Mouse (Mus musculus): ENCODE measurements around the gene Anxa9. TPM values are rescaled to one million over a fixed set of nuclear protein-coding genes. Genes with fewer than 3 reads are reported as not detected.

The Anxa9 gene
- polyA plus RNA-seq, 1 experiment from 2014 or later: 0.88 TPM

DNA sequence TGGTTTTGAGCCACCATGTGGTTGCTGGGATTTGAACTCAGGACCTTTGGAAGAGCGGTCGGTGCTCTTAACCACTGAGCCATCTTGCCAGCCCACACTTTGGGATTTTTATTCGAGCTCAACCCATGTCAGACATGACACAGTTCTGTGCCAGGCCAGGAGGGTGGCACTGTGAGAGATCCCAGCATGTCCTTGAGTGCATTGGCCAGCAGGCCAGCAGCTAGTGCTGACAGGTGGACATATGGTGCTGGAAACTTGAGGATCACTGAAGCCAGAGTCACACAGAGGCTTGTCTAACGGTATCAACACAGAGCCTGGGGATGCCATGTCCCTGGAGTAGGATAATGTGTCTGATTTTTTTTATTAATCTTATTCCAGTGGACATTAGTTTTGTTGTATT is 17.6 kb downstream of the Anxa9 start:
- Histone ChIP-seq H3K36me3 (ENCODE audit: control insufficient read depth, insufficient read depth, low read length) (peaks cover 67% of the 10 kb centered on the region), H3K27ac (replicated peaks in 1 of 2; ENCODE audit: control insufficient read depth in 1 of 2, insufficient read depth in 1 of 2, low read depth in 2 of 2, low read length in 2 of 2) (no peak overlapping the region), H3K9ac (ENCODE audit: low read length) (no peak overlapping the region), H3K9me3 (ENCODE audit: control insufficient read depth, low read length) (no peaks in the 10 kb centered on the region), H3K27me3 (ENCODE audit: control insufficient read depth, insufficient read depth, low read length) (no peaks in the 10 kb centered on the region), H3K4me1 (ENCODE audit: control insufficient read depth in 2 of 2, insufficient read depth in 2 of 2, low read length in 2 of 2) (peaks cover 0 to 3% of the 10 kb centered on the region in 2 experiments; a peak in 1 of 4 replicates), H3K4me3 (ENCODE audit: control insufficient read depth in 1 of 2, insufficient read depth in 1 of 2, low read depth in 1 of 2, low read length in 2 of 2) (no peak overlapping the region), H3K4me2 (ENCODE audit: low read length) (no peak overlapping the region)
- WGBS: 86% methylated on average over 4 of the region's 4 CpGs
- no peak for ATAC-seq (ENCODE audit: insufficient number of reproducible peaks, insufficient read depth, low FRiP score, low read depth)

DNA sequence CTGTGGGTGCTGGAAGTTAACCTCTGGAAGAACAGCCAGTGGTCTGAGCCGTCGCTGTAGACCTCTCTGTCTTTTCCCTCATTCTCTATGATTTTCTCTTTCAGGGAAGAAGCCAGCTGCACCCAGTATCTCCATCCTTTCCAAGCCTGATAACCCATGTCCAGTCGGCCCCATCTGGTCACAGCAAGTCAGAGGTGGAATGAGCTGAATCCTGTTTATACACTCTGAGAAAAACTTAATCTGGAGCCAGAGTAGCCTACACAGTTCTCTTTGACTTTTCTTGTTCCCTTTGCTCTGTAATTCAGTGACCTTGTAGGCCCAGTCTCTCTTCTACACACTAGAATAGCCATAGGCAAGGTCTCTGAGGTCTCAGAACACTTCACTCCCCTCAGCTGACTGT is 19.4 kb downstream of the Anxa9 start:
- no peaks in the 10 kb centered on the region for H3K27me3 ChIP-seq (ENCODE audit: control insufficient read depth, insufficient read depth, low read length)
- H3K4me2 ChIP-seq (ENCODE audit: low read length): no peak overlapping the region
- H3K9me3 ChIP-seq (ENCODE audit: control insufficient read depth, low read length): no peaks in the 10 kb centered on the region
- ATAC-seq (ENCODE audit: insufficient number of reproducible peaks, insufficient read depth, low FRiP score, low read depth): no peak
- no peak overlapping the region for H3K4me3 ChIP-seq (ENCODE audit: control insufficient read depth in 1 of 2, insufficient read depth in 1 of 2, low read depth in 1 of 2, low read length in 2 of 2)
- peaks cover 48% of the 10 kb centered on the region for H3K36me3 ChIP-seq (ENCODE audit: control insufficient read depth, insufficient read depth, low read length)
- 70% methylated on average over 3 of the region's 3 CpGs for WGBS
- no peak overlapping the region for H3K9ac ChIP-seq (ENCODE audit: low read length)
- H3K4me1 ChIP-seq (ENCODE audit: control insufficient read depth in 2 of 2, insufficient read depth in 2 of 2, low read length in 2 of 2): peaks cover 3 to 12% of the 10 kb centered on the region in 2 experiments
- H3K27ac ChIP-seq (replicated peaks in 1 of 2; ENCODE audit: control insufficient read depth in 1 of 2, insufficient read depth in 1 of 2, low read depth in 2 of 2, low read length in 2 of 2): no peak overlapping the region

DNA sequence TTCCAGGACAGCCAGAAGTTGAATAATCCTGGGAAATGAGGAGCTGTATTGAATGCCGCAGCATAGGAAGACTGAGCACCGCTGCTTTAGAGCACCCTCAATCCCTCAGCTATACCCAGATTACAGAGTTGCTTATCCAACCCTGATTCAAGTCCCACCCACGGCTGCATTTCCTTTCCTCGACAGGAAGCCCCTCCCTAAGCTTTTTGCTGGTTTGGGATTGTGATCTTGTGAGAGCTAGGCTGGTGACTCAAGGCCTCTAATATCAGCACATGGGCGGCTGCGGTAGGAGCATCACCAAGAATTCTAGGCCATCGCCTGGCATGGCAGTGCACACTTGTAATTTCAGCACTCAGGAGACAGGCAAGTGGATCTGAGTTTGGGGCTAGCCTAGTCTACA is 20.5 kb downstream of the Anxa9 start:
- Histone ChIP-seq H3K27ac (replicated peaks in 1 of 2; ENCODE audit: control insufficient read depth in 1 of 2, insufficient read depth in 1 of 2, low read depth in 2 of 2, low read length in 2 of 2) (no peak overlapping the region), H3K4me3 (ENCODE audit: control insufficient read depth in 1 of 2, insufficient read depth in 1 of 2, low read depth in 1 of 2, low read length in 2 of 2) (no peak overlapping the region), H3K4me2 (ENCODE audit: low read length) (no peak overlapping the region), H3K36me3 (ENCODE audit: control insufficient read depth, insufficient read depth, low read length) (peaks cover 38% of the 10 kb centered on the region), H3K4me1 (ENCODE audit: control insufficient read depth in 2 of 2, insufficient read depth in 2 of 2, low read length in 2 of 2) (peaks cover 3 to 12% of the 10 kb centered on the region in 2 experiments), H3K27me3 (ENCODE audit: control insufficient read depth, insufficient read depth, low read length) (no peaks in the 10 kb centered on the region), H3K9ac (ENCODE audit: low read length) (no peak overlapping the region), H3K9me3 (ENCODE audit: control insufficient read depth, low read length) (no peaks in the 10 kb centered on the region)
- ATAC-seq (ENCODE audit: insufficient number of reproducible peaks, insufficient read depth, low FRiP score, low read depth): no peak
- WGBS: 71% methylated on average over 7 of the region's 7 CpGs

DNA sequence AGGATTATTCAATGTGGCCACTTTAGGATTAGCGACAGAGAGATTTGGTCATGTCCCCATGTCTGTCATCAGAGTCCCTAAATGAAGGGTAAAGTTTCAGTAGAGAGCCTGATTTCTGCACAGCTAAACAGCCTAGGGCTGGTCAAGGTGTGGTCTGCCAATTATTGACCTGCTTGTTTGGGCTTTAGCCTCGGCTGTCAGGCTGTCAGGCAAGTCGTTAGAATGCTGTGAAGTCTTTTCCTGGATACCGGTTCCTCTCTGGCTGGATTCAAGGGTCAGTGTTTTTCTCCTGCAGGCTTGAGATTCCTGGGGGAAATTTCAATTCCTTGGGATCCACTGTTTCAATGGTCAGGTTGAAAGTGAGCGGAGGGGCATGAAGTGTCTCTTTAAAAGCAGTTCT is 21.0 kb downstream of the Anxa9 start:
- 62% methylated on average over 5 of the region's 5 CpGs for WGBS
- H3K9me3 ChIP-seq (ENCODE audit: control insufficient read depth, low read length): no peaks in the 10 kb centered on the region
- H3K4me2 ChIP-seq (ENCODE audit: low read length): no peak overlapping the region
- H3K27me3 ChIP-seq (ENCODE audit: control insufficient read depth, insufficient read depth, low read length): no peaks in the 10 kb centered on the region
- ATAC-seq (ENCODE audit: insufficient number of reproducible peaks, insufficient read depth, low FRiP score, low read depth): no peak
- no peak overlapping the region for H3K4me3 ChIP-seq (ENCODE audit: control insufficient read depth in 1 of 2, insufficient read depth in 1 of 2, low read depth in 1 of 2, low read length in 2 of 2)
- peaks cover 3 to 12% of the 10 kb centered on the region in 2 experiments for H3K4me1 ChIP-seq (ENCODE audit: control insufficient read depth in 2 of 2, insufficient read depth in 2 of 2, low read length in 2 of 2)
- H3K36me3 ChIP-seq (ENCODE audit: control insufficient read depth, insufficient read depth, low read length): peaks cover 35% of the 10 kb centered on the region
- no peak overlapping the region for H3K27ac ChIP-seq (replicated peaks in 1 of 2; ENCODE audit: control insufficient read depth in 1 of 2, insufficient read depth in 1 of 2, low read depth in 2 of 2, low read length in 2 of 2)
- H3K9ac ChIP-seq (ENCODE audit: low read length): no peak overlapping the region

DNA sequence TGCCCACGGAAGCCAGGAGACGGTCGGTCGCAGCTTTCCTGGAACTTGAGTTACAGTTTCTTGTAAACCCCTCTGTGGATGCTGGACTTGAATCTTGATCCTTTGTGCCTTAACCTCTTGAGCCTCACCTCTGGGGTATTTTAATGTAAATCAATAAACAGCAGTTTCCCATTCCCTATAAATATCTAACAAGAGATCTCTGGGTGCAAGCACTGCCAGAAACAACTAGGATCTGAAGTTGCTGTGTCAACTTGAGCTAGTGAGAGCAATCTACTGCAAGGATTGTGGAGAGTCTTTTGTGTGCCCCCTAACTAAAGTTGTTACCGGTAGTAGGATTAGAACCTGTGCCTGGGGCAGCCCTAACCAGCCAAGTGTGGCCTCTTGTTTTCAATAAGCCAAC is 21.6 kb downstream of the Anxa9 start:
- ATAC-seq (ENCODE audit: insufficient number of reproducible peaks, insufficient read depth, low FRiP score, low read depth): no peak
- Histone ChIP-seq H3K9me3 (ENCODE audit: control insufficient read depth, low read length) (no peaks in the 10 kb centered on the region), H3K4me3 (ENCODE audit: control insufficient read depth in 1 of 2, insufficient read depth in 1 of 2, low read depth in 1 of 2, low read length in 2 of 2) (no peak overlapping the region), H3K27ac (replicated peaks in 1 of 2; ENCODE audit: control insufficient read depth in 1 of 2, insufficient read depth in 1 of 2, low read depth in 2 of 2, low read length in 2 of 2) (no peak overlapping the region), H3K9ac (ENCODE audit: low read length) (no peak overlapping the region), H3K4me1 (ENCODE audit: control insufficient read depth in 2 of 2, insufficient read depth in 2 of 2, low read length in 2 of 2) (peaks cover 3 to 16% of the 10 kb centered on the region in 2 experiments), H3K4me2 (ENCODE audit: low read length) (no peak overlapping the region), H3K27me3 (ENCODE audit: control insufficient read depth, insufficient read depth, low read length) (no peaks in the 10 kb centered on the region), H3K36me3 (ENCODE audit: control insufficient read depth, insufficient read depth, low read length) (peaks cover 29% of the 10 kb centered on the region)
- WGBS: 94% methylated on average over 5 of the region's 5 CpGs

DNA sequence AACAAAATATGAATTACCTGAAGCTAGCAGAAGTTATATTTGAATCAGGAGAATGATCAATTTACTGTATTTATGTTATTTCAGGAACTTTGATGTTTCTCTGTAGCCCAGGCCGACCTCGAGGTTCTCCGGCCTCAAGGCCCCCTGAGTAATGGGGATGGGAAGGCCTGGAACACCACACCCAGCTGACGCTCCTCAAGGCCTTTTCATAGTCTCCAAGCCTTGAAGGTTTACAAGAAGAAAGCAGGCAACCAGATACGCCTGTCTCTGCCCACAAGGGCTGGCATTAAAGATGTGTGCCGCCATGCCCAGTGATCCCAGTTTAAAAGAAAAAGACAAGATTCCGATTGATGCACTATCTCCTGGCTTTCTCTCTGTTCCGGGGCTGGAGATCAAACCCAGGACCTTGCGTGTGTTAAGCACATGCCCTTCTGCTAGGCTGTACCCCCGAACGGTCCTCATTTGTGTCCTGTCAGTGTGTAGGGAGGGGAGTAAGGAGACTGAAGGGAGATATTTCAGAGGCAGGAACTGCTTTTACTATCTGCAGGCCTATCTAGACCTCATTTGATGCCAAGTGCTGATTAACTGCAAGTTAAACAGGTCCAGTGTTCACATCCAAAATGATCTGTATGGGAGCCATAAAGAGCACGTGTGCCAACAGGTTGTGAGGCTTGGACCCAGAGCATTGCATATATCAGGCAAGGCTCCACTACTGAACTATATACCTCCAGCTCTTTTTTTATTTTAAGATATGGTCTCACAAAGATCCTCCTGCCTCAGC is 22.3 kb downstream of the Anxa9 start:
- no peak for ATAC-seq (ENCODE audit: insufficient number of reproducible peaks, insufficient read depth, low FRiP score, low read depth)
- H3K36me3 ChIP-seq (ENCODE audit: control insufficient read depth, insufficient read depth, low read length): peaks cover 24% of the 10 kb centered on the region
- H3K4me3 ChIP-seq (ENCODE audit: control insufficient read depth in 1 of 2, insufficient read depth in 1 of 2, low read depth in 1 of 2, low read length in 2 of 2): peak overlapping the region in 1 of 2 experiments; percentile 83; a peak in 1 of 4 replicates
- 89% methylated on average over 12 of the region's 12 CpGs for WGBS
- H3K27ac ChIP-seq (replicated peaks in 1 of 2; ENCODE audit: control insufficient read depth in 1 of 2, insufficient read depth in 1 of 2, low read depth in 2 of 2, low read length in 2 of 2): no peak overlapping the region
- peaks cover 3 to 16% of the 10 kb centered on the region in 2 experiments for H3K4me1 ChIP-seq (ENCODE audit: control insufficient read depth in 2 of 2, insufficient read depth in 2 of 2, low read length in 2 of 2)
- peak overlapping the region; percentile 89 for H3K4me2 ChIP-seq (ENCODE audit: low read length)
- no peaks in the 10 kb centered on the region for H3K27me3 ChIP-seq (ENCODE audit: control insufficient read depth, insufficient read depth, low read length)
- H3K9ac ChIP-seq (ENCODE audit: low read length): peak overlapping the region; percentile 94
- no peaks in the 10 kb centered on the region for H3K9me3 ChIP-seq (ENCODE audit: control insufficient read depth, low read length)

DNA sequence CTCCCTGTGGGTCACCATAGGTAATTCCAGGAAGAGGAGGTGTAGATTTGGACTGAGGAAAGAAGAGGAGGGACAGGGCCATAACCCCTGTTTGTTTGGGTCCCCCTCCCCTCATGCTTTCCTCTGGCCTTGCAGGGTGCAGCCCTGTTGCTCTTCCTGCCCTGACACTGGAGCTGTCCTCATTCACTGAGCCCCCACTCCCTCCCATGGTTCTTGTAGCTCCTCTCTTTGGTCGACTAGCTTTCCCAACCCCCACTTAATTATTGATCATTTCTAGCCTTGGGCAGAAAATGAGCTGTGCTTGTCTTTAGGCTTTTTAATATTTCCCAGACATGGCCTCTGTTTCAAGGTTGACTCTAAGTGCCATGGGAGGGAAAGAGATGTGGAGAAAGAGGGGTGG is 22.9 kb downstream of the Anxa9 start:
- peaks cover 19% of the 10 kb centered on the region for H3K36me3 ChIP-seq (ENCODE audit: control insufficient read depth, insufficient read depth, low read length)
- H3K27me3 ChIP-seq (ENCODE audit: control insufficient read depth, insufficient read depth, low read length): no peaks in the 10 kb centered on the region
- no peaks in the 10 kb centered on the region for H3K9me3 ChIP-seq (ENCODE audit: control insufficient read depth, low read length)
- peak overlapping the region in 1 of 2 experiments; percentile 96; a peak in 1 of 4 replicates for H3K27ac ChIP-seq (replicated peaks in 1 of 2; ENCODE audit: control insufficient read depth in 1 of 2, insufficient read depth in 1 of 2, low read depth in 2 of 2, low read length in 2 of 2)
- peak overlapping the region; percentile 89 for H3K4me2 ChIP-seq (ENCODE audit: low read length)
- H3K4me3 ChIP-seq (ENCODE audit: control insufficient read depth in 1 of 2, insufficient read depth in 1 of 2, low read depth in 1 of 2, low read length in 2 of 2): peak overlapping the region; percentile 82 to 83; a peak in 3 of 4 replicates
- peaks cover 3 to 16% of the 10 kb centered on the region in 2 experiments for H3K4me1 ChIP-seq (ENCODE audit: control insufficient read depth in 2 of 2, insufficient read depth in 2 of 2, low read length in 2 of 2)
- 8% methylated on average over 1 of the region's 1 CpGs for WGBS
- no peak for ATAC-seq (ENCODE audit: insufficient number of reproducible peaks, insufficient read depth, low FRiP score, low read depth)
- peak overlapping the region; percentile 94 for H3K9ac ChIP-seq (ENCODE audit: low read length)

DNA sequence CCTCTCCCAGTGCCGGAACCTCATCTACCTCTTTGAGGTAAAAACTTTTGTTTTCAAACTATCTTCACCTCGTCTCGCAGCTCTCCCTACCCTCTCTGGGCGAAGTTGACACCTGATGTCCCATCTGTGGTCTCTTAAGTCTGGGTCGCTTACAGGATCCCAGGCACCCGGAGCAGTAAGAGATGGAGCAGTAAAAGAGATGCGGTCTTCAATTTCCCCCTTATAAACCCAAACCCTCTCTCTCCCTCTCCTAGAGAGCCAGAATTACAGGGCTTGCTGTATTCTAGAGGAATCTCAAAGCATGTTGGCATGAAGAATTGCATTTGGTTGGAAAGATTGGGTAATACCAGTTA is 23.4 kb downstream of the Anxa9 start:
- Histone ChIP-seq H3K4me1 (ENCODE audit: control insufficient read depth in 2 of 2, insufficient read depth in 2 of 2, low read length in 2 of 2) (peaks cover 3 to 16% of the 10 kb centered on the region in 2 experiments), H3K4me3 (ENCODE audit: control insufficient read depth in 1 of 2, insufficient read depth in 1 of 2, low read depth in 1 of 2, low read length in 2 of 2) (peak overlapping the region; percentile 82 to 83), H3K9ac (ENCODE audit: low read length) (peak overlapping the region; percentile 94), H3K4me2 (ENCODE audit: low read length) (peak overlapping the region; percentile 89), H3K9me3 (ENCODE audit: control insufficient read depth, low read length) (no peaks in the 10 kb centered on the region), H3K36me3 (ENCODE audit: control insufficient read depth, insufficient read depth, low read length) (peaks cover 16% of the 10 kb centered on the region), H3K27ac (replicated peaks in 1 of 2; ENCODE audit: control insufficient read depth in 1 of 2, insufficient read depth in 1 of 2, low read depth in 2 of 2, low read length in 2 of 2) (peak overlapping the region; percentile 96 to 99), H3K27me3 (ENCODE audit: control insufficient read depth, insufficient read depth, low read length) (no peaks in the 10 kb centered on the region)
- under 1% methylated on average over 7 of the region's 7 CpGs for WGBS
- ATAC-seq (ENCODE audit: insufficient number of reproducible peaks, insufficient read depth, low FRiP score, low read depth): no peak
